Mouse (Mus musculus) cerebellum, adult 18-20 months (tissue): ENCODE data around the gene Abcc8.
"Not testable (repeated sequence)": the region's sequence is repeated elsewhere in the genome, so short reads cannot be mapped to it uniquely, and the experiment has no call there.

Experiments used
- DNase-seq, 2 experiments: peaks; one replicate each; pipeline ENCODE4 v3.0.0; 2021

Gene Abcc8

GRCm38 (mm10) chr7:46179431-46180275, at the start of gene Abcc8:
TSS of gene Abcc8 (minus strand) at chr7:46180033.
- peak; percentile 59 to 78 for DNase-seq

- DNase-seq: peak; percentile 43 to 50
Measured at GRCm38 (mm10) chr7:46226936-46227335, 47.1 kb upstream of the Abcc8 start.

DNA sequence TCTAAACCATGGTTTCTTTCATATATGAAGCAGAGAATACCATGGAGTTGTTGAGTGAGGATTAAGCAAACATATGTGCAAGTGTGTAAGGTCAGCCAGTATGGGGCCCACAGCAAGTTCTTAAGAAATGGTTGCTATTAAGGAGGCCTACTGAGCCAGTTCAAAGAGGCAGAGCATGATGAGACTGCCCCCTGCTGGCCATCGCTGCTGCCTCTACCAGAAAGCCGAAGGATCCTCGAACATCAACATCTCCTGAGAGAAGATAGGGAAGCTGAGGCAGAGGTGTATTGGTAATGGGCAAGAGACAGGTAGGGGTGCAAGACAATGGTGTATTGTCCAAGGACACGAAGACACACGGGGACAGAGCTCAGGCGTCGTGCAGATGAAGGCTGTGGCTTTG, 46.4 kb upstream of the Abcc8 start:
- DNase-seq: peak; percentile 62 to 77

GRCm38 (mm10) chr7:46220591-46221129, 40.8 kb upstream of the Abcc8 start:
- no peak for DNase-seq

GRCm38 (mm10) chr7:46218415-46218814, 38.6 kb upstream of the Abcc8 start:
- DNase-seq: no peak

DNA sequence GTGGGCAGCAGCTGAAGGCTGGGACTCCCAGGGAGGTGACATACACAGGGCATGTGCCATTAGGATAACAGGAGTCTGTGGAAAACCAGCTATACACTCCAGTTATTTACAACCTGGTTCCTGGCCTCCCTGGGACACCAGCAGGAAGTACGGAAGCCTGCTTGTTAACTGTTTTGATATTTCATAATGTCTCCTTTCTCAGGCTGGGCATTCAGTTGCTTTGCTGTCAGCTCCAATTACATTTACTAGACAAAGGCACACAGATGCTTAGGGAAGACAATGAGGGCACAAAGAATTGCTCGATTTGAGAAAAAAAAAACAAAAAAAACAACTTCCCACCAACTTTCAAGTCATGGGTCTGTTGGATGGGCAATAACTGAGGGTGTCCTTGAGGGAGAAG, 36.6 kb upstream of the Abcc8 start:
- DNase-seq: no peak

GRCm38 (mm10) chr7:46210276-46210675, 30.4 kb upstream of the Abcc8 start:
- no peak for DNase-seq

DNA sequence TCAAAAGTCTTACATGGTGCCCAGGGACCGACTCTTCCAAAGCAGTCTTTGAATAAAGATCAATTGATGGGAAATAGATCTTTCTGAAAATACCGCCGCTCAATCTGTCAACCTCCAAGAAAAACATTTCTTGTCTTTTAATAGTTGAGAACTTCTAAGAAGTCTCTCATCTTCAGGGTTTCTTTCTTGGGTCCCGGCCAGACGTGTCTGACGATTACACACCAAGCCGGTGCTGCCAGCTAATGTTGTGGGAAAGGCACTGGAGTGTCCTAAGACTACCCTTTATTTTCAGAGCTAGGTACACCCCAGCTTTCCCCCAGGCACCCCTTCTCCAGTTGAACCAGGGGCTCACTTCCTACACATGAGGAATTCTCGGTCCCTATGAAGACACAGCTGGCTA, 28.3 kb upstream of the Abcc8 start:
- no peak for DNase-seq

- peak; percentile 16 to 18 for DNase-seq
Measured at GRCm38 (mm10) chr7:46204775-46205174, 24.9 kb upstream of the Abcc8 start.

DNA sequence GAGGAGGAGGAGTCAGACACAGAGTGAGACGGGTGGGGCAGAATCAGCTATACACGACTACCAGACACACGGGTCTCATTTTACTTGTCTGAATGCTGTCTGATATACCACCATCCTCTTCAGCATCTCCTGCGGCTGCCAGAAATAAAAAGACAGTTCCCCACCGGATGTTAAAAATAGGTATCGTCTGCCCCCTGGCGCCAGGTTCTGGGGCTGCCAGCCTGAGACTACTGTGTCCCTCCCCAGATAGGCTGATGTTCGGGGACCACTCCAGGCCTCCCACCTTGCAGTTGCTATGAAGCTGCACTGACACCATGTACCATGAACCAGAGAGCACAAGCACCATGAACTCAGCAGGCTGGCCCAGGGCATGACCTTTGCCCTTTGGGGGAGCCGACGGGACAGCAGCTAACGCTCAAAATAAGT, 24.2 kb upstream of the Abcc8 start:
- DNase-seq: peak; percentile 55 to 73

DNA sequence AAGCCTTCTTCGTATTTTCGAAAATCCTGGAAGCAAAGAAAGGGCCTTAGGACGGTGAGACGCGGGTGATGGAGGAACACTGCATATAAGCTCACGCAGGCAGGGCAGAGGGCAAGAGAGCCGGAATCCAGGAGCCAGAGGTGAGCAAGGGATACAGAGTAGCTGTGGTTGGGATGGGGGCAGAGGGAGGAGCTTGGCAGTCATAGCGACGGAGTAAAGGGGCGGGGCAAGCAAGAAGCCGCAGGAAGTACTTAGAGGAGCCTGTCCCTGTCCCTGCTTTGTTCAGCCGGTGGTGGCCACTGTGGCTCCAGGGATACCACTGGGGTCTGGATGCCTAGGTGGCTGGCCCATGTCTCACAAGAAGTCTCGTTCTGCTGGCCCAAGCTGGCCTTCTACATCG, 21.8 kb upstream of the Abcc8 start:
- DNase-seq: no peak

- no peak for DNase-seq
Measured at GRCm38 (mm10) chr7:46200021-46200420, 20.2 kb upstream of the Abcc8 start.

- DNase-seq: no peak
Measured at GRCm38 (mm10) chr7:46195356-46195755, 15.5 kb upstream of the Abcc8 start.

- no peak for DNase-seq
Measured at GRCm38 (mm10) chr7:46184232-46184631, 4.4 kb upstream of the Abcc8 start.

DNA sequence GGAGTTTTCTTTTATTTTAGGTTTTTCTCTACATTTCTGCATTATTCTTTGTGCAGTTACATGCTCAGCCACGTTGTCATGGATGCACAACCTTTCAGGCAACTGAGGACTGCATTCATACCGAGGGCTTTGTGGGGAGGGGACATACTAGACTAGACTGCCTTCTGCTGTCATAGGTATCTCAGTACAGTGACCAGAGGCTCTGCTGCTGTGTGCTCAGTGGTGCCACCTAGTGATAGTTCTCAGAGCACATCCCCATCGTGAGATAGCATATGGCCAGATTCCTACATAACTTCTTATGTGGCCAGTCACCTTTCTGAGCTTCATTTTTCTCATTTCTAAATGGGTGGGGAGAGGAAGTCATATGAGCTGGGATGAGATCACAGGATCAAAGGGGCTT, 1.8 kb upstream of the Abcc8 start:
- peak; percentile 77 to 84 for DNase-seq

DNA sequence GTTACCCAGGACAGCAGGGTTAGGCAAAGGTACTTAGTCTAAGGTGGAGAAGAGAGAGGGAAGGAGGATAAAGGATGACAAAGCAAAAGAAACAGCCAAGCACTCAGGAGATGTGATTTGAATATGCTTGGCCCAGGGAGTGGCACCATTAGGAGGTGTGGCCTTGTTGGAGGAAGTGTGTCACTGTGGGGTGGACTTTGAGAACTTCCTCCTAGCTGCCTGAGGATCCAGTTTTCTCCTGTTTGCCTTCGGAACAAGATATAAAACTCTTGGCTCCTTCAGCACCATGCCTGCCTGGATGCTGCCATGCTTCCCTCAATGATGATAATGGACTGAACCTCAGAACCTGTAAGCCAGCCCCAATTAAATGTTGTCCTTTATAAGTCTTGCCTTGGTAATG, 10.9 kb downstream of the Abcc8 start:
- not testable (repeated sequence) for DNase-seq

DNA sequence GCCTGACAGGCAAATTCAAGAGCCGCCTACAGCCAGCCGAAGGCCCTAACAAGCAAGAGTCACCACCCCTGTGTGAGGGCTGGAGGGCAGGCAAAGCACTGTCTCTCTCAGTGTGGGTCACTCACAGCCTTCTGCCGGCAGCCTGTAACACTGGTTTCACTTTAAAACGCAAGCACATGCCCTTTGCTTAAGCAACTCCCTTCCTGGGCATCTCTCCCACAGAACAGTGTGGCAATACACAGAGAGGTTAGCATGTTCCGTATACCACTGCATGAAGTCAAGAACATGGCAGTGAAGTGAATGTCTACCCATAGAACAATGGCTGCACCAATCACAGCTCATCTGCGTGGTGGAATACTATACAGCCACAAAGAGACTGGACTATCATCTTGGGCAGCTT, 11.4 kb downstream of the Abcc8 start:
- DNase-seq: no peak

GRCm38 (mm10) chr7:46167901-46168300, 11.9 kb downstream of the Abcc8 start:
- no peak for DNase-seq

DNA sequence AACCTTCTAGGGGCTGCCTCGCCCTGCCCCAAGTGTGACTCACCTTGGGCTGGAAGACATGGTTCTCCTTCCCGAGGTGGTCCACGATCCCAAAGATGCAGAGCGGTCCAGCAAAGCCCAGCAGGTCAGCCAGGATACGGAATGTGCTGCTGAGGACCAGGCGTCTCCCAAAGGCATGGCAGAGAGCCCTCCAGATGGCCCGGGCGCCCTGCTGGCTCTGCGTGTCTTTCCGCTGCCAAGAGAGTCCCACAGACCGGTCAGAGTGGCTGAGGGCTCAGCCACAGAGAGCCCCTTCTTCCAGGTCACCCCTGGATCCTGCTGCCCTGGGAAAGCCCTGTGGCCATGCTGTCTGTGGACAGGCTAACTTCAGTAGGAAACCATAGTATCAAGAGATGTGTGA, 14.0 kb downstream of the Abcc8 start:
- DNase-seq: peak; percentile 72 to 73

DNA sequence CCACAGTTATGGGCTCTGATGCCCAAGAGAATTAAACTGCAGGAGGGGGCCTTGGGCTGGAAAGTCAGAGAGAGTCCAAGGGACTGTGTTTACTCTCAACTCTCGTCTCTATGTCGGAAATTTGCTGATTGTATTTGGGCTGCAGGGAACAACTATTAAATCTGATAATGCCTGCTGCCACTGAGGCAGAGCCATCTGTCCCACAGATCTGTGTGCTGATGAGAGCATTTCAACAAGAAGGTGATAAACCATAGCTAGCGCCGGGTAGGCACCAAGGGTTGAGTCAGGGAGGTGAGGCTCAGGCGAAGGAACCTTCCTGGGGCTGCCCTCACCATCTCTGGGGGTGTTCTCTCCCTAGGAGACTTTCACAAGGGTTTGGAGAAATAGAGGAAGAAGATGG, 17.1 kb downstream of the Abcc8 start:
- no peak for DNase-seq

DNA sequence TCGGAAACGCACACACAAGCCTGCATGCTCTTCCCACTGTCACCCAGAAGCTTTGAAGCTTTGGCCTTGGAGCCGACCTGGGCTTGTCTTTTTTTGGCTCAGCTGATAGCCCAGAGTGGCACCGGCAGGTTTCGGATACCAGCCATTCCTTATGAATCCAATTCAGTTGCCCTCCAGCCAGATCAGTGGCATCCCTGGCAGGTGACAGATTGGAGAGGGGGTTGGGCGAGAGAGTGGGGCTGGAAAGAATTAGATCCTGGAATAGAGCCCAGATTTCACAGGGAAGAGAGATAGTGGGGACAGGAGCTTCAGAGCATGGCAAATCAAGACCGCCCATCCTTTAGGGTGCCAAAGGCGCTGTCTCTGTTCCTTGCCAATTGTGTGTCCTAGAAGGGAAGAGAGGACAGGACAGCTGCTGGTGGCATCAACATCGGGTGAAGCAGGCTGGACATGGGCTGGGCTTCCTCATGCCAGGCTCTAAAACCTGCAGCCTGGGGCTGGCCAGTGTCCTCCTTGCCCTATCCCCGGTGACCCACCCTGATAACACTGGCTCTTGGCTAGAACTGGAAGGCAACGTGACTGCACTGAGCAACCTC, 17.6 kb downstream of the Abcc8 start:
- peak; percentile 92 to 96 for DNase-seq

- DNase-seq: peak in 1 of 2 experiments; percentile 43
Measured at GRCm38 (mm10) chr7:46161615-46162014, 18.2 kb downstream of the Abcc8 start.

DNA sequence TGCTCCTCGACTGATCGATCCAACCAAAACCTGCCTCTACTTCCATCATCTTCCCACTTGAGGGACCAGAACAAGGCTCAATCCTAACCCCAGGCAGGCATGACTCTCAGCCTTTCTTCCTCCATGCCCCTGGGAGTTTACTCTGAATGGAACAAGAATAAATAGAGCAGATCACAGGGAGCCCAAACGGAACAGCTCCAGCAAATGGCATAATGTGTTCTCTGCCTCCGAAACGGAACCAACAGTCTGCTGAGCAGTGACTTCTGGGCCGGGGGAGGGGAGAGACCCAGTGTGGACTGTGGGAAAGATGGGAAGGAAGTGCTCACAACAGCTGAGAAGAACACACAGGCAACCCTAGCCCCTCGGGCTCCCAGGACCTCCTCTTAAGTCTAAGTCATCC, 22.1 kb downstream of the Abcc8 start:
- DNase-seq: no peak
